Mouse (Mus musculus) CD4-positive naive resting alpha-beta T cell, adult 76 days (primary cell): ENCODE data around the gene Msh5. TPM values are rescaled to one million over a fixed set of nuclear protein-coding genes. Genes with fewer than 3 reads are reported as not detected.

Experiments used
- total RNA-seq: library from RNA; stranded (reverse); gene quantifications from one replicate; pipeline ENCODE4 v1.2.4, GENCODE M21; 2023

The Msh5 gene
- total RNA-seq, 1 experiment from 2014 or later: 3.2 TPM

Other genes starting within 250 kb of the Msh5 start
- gene Cyp21a1, start 242.2 kb downstream of the Msh5 start, total RNA-seq: not detected
- 55.8 TPM for gene Stk19, start 209.8 kb downstream of the Msh5 start, total RNA-seq
- gene Dxo, start 209.7 kb downstream of the Msh5 start, total RNA-seq: 86.0 TPM
- gene Skiv2l, start 196.5 kb downstream of the Msh5 start, total RNA-seq: 121 TPM
- gene Nelfe, start 196.4 kb downstream of the Msh5 start, total RNA-seq: 22.0 TPM
- 0.64 TPM for gene Cfb, start 184.2 kb downstream of the Msh5 start, total RNA-seq
- 4.4 TPM for gene Zbtb12, start 167.3 kb downstream of the Msh5 start, total RNA-seq
- gene Gm20547, start 164.7 kb downstream of the Msh5 start, total RNA-seq: 0.38 TPM
- gene C2, start 148.5 kb downstream of the Msh5 start, total RNA-seq: 1.6 TPM
- gene Ehmt2, start 148.3 kb downstream of the Msh5 start, total RNA-seq: 113 TPM
- gene Slc44a4, start 132.3 kb downstream of the Msh5 start, total RNA-seq: not detected
- 44.2 TPM for gene Neu1, start 115.5 kb downstream of the Msh5 start, total RNA-seq
- 97.6 TPM for gene Hspa1b, start 87.5 kb downstream of the Msh5 start, total RNA-seq
- not detected for gene Gm20481, start 76.8 kb downstream of the Msh5 start, total RNA-seq
- 57.4 TPM for gene Hspa1a, start 74.6 kb downstream of the Msh5 start, total RNA-seq
- gene Hspa1l, start 74.0 kb downstream of the Msh5 start, total RNA-seq: not detected
- gene Lsm2, start 64.9 kb downstream of the Msh5 start, total RNA-seq: 24.0 TPM
- gene Vars, start 45.8 kb downstream of the Msh5 start, total RNA-seq: 85.0 TPM
- gene Vwa7, start 30.2 kb downstream of the Msh5 start, total RNA-seq: not detected
- 1.4 TPM for gene Sapcd1, start 18.7 kb downstream of the Msh5 start, total RNA-seq
- 137 TPM for gene Clic1, start 3.2 kb upstream of the Msh5 start, total RNA-seq
- gene Ddah2, start 12.3 kb upstream of the Msh5 start, total RNA-seq: 0.70 TPM
- not detected for gene Ly6g6c, start 18.6 kb upstream of the Msh5 start, total RNA-seq
- gene Mpig6b, start 19.4 kb upstream of the Msh5 start, total RNA-seq: not detected
- not detected for gene Ly6g6e, start 30.2 kb upstream of the Msh5 start, total RNA-seq
- not detected for gene Ly6g6d, start 31.3 kb upstream of the Msh5 start, total RNA-seq
- not detected for gene Ly6g6f, start 38.9 kb upstream of the Msh5 start, total RNA-seq
- gene Abhd16a, start 42.5 kb upstream of the Msh5 start, total RNA-seq: 60.6 TPM
- not detected for gene Ly6g5c, start 61.5 kb upstream of the Msh5 start, total RNA-seq
- 1.5 TPM for gene Ly6g5b, start 68.7 kb upstream of the Msh5 start, total RNA-seq
- gene Gpank1, start 74.7 kb upstream of the Msh5 start, total RNA-seq: 28.7 TPM
- 118 TPM for gene Csnk2b, start 75.3 kb upstream of the Msh5 start, total RNA-seq
- 15.3 TPM for gene D17H6S53E, start 79.6 kb upstream of the Msh5 start, total RNA-seq
- gene Apom, start 85.3 kb upstream of the Msh5 start, total RNA-seq: not detected
- 487 TPM for gene Bag6, start 88.4 kb upstream of the Msh5 start, total RNA-seq
- 292 TPM for gene Prrc2a, start 118.2 kb upstream of the Msh5 start, total RNA-seq
- 8.6 TPM for gene Aif1, start 129.3 kb upstream of the Msh5 start, total RNA-seq
- 9.5 TPM for gene Lst1, start 141.7 kb upstream of the Msh5 start, total RNA-seq
- 417 TPM for gene Ltb, start 147.7 kb upstream of the Msh5 start, total RNA-seq
- 11.3 TPM for gene Tnf, start 155.3 kb upstream of the Msh5 start, total RNA-seq
- gene Lta, start 158.6 kb upstream of the Msh5 start, total RNA-seq: 15.7 TPM
- not detected for gene Gm16181, start 174.1 kb upstream of the Msh5 start, total RNA-seq
- gene Atp6v1g2, start 186.9 kb upstream of the Msh5 start, total RNA-seq: 1.00 TPM
- gene Nfkbil1, start 189.0 kb upstream of the Msh5 start, total RNA-seq: 9.4 TPM
- gene Ddx39b, start 195.0 kb upstream of the Msh5 start, total RNA-seq: 422 TPM
- gene H2-D1, start 216.0 kb upstream of the Msh5 start, total RNA-seq: 2,346 TPM